Mouse (Mus musculus) kidney, postnatal 4 days (tissue): ENCODE measurements around the gene Mvb12b.
"Not testable (repeated sequence)": the region's sequence is repeated elsewhere in the genome, so short reads cannot be mapped to it uniquely, and the experiment has no call there.

Source experiments
- DNase-seq, 2 experiments: peaks; one replicate each; pipeline ENCODE4 v3.0.0; 2021; ENCODE audit warnings: mixed read lengths in 2 of 2

Mvb12b gene

GRCm38 (mm10) chr2:33887328-33888099 lies at the start of gene Mvb12b:
Gene Mvb12b, minus strand, starts transcription at chr2:33887946.
- peak; percentile 77 to 86 for DNase-seq

- DNase-seq = no peak
These were observed 48.0 kb upstream of the Mvb12b start for GRCm38 (mm10) chr2:33935756-33936155.

GRCm38 (mm10) chr2:33933606-33934510 lies 46.1 kb upstream of the Mvb12b start:
- no peak for DNase-seq

- DNase-seq = no peak
These were observed 43.4 kb upstream of the Mvb12b start for GRCm38 (mm10) chr2:33931161-33931560.

- no peak for DNase-seq
These were observed 37.5 kb upstream of the Mvb12b start for GRCm38 (mm10) chr2:33925288-33925687.

- DNase-seq = no peak
These were observed 35.7 kb upstream of the Mvb12b start for GRCm38 (mm10) chr2:33923482-33923881.

- no peak for DNase-seq
These were observed 34.7 kb upstream of the Mvb12b start for GRCm38 (mm10) chr2:33922466-33922865.

GRCm38 (mm10) chr2:33919934-33920615 lies 32.3 kb upstream of the Mvb12b start:
- DNase-seq = peak; percentile 81 to 87

- peak; percentile 44 to 57 for DNase-seq
These were observed 31.1 kb upstream of the Mvb12b start for GRCm38 (mm10) chr2:33918824-33919223.

- DNase-seq = peak; percentile 73 to 77
These were observed 30.6 kb upstream of the Mvb12b start for GRCm38 (mm10) chr2:33918318-33918717.

- DNase-seq = no peak
These were observed 28.9 kb upstream of the Mvb12b start for GRCm38 (mm10) chr2:33916603-33917002.

GRCm38 (mm10) chr2:33914998-33915397 lies 27.3 kb upstream of the Mvb12b start:
- no peak for DNase-seq

- no peak for DNase-seq
These were observed 26.6 kb upstream of the Mvb12b start for GRCm38 (mm10) chr2:33914334-33914733.

- not testable (repeated sequence) for DNase-seq
These were observed 25.9 kb upstream of the Mvb12b start for GRCm38 (mm10) chr2:33913598-33913997.

- no peak for DNase-seq
These were observed 25.0 kb upstream of the Mvb12b start for GRCm38 (mm10) chr2:33912741-33913140.

- DNase-seq = peak; percentile 56 to 75
These were observed 20.6 kb upstream of the Mvb12b start for GRCm38 (mm10) chr2:33908374-33908773.

GRCm38 (mm10) chr2:33907174-33907573 lies 19.4 kb upstream of the Mvb12b start:
- DNase-seq = no peak

- no peak for DNase-seq
These were observed 8.1 kb upstream of the Mvb12b start for GRCm38 (mm10) chr2:33895829-33896228.

GRCm38 (mm10) chr2:33893151-33893550 lies 5.4 kb upstream of the Mvb12b start:
- DNase-seq = no peak

GRCm38 (mm10) chr2:33892354-33892753 lies 4.6 kb upstream of the Mvb12b start:
- no peak for DNase-seq

- DNase-seq = no peak
These were observed 297 bp upstream of the Mvb12b start for GRCm38 (mm10) chr2:33888100-33888385.

- peak; percentile 59 for DNase-seq
These were observed 1.1 kb downstream of the Mvb12b start for GRCm38 (mm10) chr2:33886386-33887327.
